Mouse (Mus musculus): ENCODE data around the gene Prss30.

The Prss30 gene

DNA sequence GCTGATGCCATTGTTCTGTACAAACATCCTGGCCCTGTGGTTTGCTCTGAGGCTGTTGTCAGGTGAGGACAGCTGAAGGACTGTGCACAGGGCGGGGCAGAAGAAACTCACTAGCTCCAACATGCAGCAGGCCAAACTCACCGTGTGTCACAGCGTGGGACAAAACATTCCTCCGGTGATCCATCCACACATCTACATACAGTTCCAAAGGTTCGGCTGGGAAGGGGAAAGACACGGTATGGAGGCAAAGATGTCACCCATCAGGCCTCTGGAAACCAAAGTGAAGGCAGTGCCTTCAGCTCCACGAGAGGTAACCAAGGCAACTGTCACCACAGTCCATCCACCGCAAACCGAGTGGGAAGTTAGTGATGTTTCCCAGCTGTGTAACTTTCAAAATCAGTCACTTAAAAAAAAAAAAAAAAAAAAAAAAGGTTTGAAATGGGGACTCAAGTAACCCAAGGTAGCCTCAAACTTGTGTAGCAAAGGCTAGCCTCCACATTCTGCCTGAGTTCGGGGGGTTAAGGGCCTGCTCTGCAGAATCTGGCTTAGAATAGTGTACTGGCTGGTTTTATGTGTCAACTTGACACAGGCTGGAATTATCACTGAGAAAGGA, at the start of gene Prss30:
Prss30 (minus strand) TSS at position 270 of the 613 bp plus-strand sequence.
- DNase-seq = no peak

GRCm38 (mm10) chr17:24029477-24029876, 49.1 kb upstream of the Prss30 start:
- DNase-seq = no peak

- no peak for DNase-seq
Measured at GRCm38 (mm10) chr17:24021375-24022199, 41.2 kb upstream of the Prss30 start.

DNA sequence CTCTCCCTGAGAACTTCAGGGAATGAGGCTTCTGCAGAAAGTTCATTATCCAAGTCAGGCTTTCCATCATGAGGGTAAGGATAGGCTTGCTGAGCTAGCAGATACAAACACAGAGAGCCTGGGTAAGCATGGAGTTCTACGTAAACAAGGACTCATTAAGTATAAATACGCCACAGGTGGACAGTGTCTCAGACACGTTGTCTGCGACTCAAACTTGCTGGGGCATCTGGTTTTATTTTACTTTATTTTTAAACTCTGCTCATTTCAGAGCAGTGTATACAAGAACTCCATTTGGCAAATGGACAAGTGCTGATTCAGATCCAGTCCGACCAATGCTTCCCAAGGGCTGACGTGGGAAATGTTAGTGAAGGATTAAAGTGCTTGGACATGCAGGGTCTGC, 40.3 kb upstream of the Prss30 start:
- DNase-seq = no peak

GRCm38 (mm10) chr17:24015727-24016126, 35.4 kb upstream of the Prss30 start:
- no peak for DNase-seq

DNA sequence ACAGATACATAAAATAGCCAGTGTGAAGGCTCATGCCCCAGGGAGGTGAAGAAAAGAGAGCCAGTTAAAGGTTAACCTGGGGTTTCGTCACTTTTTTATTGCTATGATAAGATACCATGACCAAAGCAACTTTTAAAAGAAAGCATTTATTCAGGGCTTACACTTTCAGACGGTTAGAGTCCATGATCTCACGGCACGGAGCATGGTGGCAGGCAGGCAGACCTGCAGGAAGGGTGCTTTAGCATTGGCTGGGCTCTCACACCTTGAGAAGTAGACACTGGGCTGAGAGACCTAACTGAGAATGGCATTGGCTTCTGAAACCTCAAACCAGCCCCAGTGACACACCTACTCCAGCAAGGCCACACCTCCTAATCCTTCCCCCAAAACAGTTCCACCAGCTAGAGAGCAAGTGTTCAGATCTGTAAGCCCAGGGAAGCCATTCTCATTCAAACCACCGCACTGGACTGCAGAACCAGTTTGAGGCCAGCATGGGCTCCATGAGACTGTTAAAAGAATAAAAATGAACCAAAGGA, 34.1 kb upstream of the Prss30 start:
- no peak for DNase-seq

- DNase-seq = no peak
Measured at GRCm38 (mm10) chr17:24012921-24013320, 32.6 kb upstream of the Prss30 start.

DNA sequence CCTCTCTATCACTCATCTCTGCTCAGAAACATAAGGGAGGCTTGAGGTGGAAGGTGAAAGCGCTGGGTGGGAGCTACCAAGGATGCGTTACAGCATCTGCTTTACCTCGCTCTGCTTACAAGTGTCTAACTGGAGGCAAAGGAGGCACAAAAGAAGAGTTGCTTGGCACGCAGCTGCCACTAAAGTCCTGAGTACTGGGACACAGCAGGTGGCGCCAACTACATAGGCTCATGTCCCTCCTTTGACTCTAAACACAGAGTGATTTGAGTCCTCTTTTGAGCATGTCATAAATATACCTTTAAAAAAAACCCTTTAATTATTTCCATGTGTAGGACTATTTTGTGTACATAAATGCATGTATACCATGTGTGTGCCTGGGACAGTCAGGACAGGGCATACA, 29.3 kb upstream of the Prss30 start:
- no peak for DNase-seq

DNA sequence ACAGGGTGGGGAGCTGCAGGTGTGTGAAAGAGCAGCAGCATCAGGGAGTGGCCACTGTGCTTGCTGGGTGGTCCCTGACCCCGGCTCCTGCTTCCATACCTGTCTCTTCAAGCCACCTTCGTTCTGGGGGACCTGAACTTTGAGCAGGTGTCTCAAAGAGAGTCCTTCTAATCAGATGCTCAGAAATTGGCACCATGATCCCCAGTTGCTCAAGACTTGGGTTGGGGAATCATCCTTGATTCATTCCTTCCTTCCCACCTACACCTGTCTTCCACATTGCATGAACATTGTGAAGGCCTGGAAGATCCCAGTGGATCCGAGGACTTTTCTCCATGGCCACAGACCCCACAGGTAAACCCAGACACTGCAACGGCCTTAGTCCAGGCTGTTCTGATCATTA, 27.7 kb upstream of the Prss30 start:
- DNase-seq = no peak

- DNase-seq = no peak
Measured at GRCm38 (mm10) chr17:24007391-24007790, 27.0 kb upstream of the Prss30 start.

DNA sequence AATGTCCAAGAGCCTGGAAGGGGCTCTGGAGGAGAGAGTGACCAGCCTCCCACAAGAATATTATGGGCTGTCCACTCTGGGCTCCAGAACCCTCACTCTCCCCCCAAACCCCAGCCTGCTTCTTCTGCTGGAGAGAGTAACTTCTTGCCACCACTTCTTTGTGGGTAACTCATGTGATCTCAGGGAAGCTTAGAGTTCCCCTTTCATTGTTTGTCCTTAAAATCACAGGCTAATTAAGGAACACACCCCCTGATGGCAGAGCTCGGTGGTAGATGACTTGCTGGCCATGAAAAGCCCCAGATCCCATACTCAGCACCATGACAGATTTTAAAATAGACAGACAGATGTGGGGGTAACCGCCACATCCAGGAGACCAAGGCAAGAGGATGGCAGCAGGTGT, 26.6 kb upstream of the Prss30 start:
- DNase-seq = no peak

- no peak for DNase-seq
Measured at GRCm38 (mm10) chr17:24005049-24005448, 24.7 kb upstream of the Prss30 start.

DNA sequence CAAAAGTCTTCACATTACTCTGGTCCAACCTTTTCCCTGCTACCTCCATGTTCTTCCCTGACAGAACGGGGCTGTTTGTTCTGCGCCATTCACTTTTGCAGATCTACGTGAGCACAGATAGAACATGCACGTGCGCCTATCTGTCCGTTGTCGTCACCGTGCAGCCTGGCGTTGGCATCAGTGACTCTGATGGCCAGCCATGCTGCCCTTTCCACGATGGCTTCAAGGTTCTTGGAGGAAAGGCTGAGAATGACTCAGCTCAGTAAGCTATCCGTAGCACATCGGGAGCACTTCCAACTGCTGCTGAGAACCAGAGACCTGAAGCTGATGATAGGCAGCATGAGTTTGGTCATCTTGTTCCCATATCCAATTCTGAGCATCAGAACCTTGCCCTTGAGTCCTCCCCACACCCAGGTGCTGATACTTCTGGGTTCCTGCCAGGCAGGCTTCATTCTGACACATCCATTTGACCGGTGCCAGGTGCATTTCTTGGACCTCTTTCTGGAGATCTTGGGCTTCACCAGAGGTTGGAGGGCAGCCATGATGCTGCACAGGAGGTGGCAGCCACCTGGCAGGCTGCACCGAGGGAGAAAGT, 23.8 kb upstream of the Prss30 start:
- DNase-seq = peak; percentile 40

GRCm38 (mm10) chr17:24000404-24000803, 20.0 kb upstream of the Prss30 start:
- DNase-seq = no peak

DNA sequence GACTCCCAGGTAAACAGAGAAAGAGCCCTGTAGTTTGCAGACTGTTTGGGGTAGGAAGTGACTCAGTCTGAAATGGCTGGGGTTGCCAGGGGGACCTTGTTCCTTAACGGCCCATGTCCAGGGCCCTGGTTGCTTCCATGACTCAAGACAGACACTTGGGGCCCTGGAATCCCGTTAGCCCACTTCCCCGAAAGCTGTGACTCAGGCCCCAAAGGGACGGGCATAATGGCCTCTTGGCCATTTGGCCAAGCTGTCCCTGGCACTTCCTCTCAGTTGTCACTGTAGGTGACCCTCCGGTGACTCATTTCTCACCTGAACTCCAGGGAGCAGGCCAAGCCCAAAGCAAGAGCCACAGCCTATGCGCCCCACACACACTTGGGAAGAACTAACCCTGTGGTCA, 18.0 kb upstream of the Prss30 start:
- no peak for DNase-seq

DNA sequence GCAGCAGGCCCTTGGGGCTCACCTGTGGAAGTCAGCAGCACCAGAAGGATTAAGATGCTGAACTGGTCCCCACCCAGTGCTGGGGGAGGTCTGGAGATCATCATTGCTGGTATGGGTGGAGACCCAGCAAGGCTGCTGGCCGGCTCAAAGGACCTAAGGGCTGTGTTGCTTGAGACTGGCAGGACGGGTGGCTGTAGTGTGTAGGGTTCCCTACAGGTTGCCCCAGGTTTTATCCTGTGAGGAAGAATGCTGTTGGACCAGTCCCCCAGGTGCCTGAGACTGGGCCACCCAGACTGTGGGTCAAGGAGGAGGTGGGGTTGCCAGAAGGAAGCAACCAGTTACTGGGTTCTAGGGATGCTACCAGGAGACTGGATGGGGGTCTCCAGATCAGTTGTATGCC, 17.5 kb upstream of the Prss30 start, which contains the start of gene Prss22:
Prss22 (minus strand) TSS at position 200 of the 400 bp plus-strand sequence.
- no peak for DNase-seq

GRCm38 (mm10) chr17:23995421-23995820, 15.1 kb upstream of the Prss30 start:
- DNase-seq = no peak

DNA sequence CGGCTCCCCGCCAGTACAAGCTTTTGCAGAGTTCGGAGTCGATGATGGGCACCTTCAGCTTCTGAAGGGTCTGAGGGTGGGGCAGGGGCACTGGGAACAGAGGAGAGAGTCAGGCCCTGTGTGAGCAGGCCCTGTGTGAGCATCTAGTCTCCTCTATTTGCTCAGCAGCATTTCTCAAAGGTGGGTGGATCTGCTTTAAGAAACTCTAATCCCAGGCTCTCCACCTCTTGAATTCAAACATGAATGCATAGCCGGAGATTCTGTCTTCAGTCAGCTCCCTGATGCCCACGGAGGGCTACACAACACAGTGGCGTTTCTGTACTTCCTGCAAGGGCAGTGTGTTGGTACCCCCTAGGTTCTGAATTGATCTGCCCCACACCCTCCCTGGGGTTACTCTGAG, 14.3 kb upstream of the Prss30 start:
- DNase-seq = no peak

- peak; percentile 83 for DNase-seq
Measured at GRCm38 (mm10) chr17:23993559-23994428, 13.4 kb upstream of the Prss30 start.

DNA sequence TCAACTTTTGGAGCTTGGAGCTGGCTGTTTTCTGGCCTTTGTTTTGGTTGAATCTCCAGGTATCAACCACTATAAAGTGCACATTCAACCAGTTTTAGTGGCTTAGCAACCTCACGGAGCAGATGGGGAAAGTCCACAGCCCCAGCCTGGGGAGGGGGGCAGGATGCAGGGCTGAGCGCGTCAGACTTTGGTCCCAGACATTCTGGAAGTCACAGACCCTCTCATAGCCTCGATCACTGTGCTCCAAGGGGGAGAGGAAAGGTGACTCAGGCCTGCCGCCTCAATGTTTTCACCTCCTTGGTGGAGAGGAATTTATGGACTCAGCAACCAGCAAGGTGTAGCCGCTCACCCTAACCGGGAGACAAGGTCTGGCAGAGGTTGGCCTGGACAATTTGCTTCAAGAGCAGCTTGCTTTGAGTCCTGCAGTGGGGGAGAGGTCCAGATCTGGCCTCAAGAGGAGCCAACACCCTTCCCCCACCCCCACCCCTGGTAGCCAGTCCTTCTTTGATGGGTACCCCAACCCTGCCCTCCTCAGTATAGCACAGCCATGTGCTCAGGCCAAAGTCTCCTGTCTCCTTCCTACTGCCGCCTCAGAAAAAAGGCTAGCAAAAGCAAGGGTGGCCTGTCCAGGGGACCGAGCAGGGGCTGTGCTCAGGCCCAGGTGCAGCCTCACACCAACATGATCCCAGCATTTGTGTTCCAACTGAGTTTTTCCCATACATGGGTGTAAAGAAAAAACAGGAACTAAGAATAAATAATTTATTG, 12.6 kb upstream of the Prss30 start:
- DNase-seq = no peak

GRCm38 (mm10) chr17:23989802-23990201, 9.4 kb upstream of the Prss30 start:
- DNase-seq = no peak

GRCm38 (mm10) chr17:23984989-23985388, 4.6 kb upstream of the Prss30 start:
- DNase-seq = no peak
